Mouse (Mus musculus) heart, adult 8-10 months (tissue): ENCODE measurements around the gene Jak1. TPM values are rescaled to one million over a fixed set of nuclear protein-coding genes. Genes with fewer than 3 reads are reported as not detected.
A peak's percentile ranks its signal among the peaks of the same experiment; 100 is the strongest.

Experiments used
- DNase-seq: peaks from one replicate; pipeline ENCODE4 v3.0.0; 2022; ENCODE audit warnings: low spot score
- total RNA-seq, 4 experiments: library from RNA; stranded (reverse); gene quantifications; 2 replicates each; pipeline ENCODE4 v1.2.4; 2022

The Jak1 gene
- total RNA-seq, 4 experiments from 2014 or later, result 80.9 to 106 (median 90.0) TPM

GRCm38 (mm10) chr4:101192241-101192976 lies 72.7 kb downstream of the Jak1 start:
- no peak for DNase-seq

- DNase-seq, result no peak
These were observed 77.7 kb downstream of the Jak1 start for GRCm38 (mm10) chr4:101187381-101187780.

- no peak for DNase-seq
These were observed 78.5 kb downstream of the Jak1 start for GRCm38 (mm10) chr4:101186591-101186990.

- DNase-seq, result no peak
These were observed 79.9 kb downstream of the Jak1 start for GRCm38 (mm10) chr4:101185216-101185615.

- DNase-seq, result peak; percentile 64
These were observed 82.5 kb downstream of the Jak1 start for GRCm38 (mm10) chr4:101182603-101183011.

GRCm38 (mm10) chr4:101180681-101181080 lies 84.4 kb downstream of the Jak1 start:
- DNase-seq, result no peak

GRCm38 (mm10) chr4:101179836-101180235 lies 85.2 kb downstream of the Jak1 start:
- no peak for DNase-seq

- DNase-seq, result no peak
These were observed 86.0 kb downstream of the Jak1 start for GRCm38 (mm10) chr4:101179076-101179475.

GRCm38 (mm10) chr4:101177796-101178195 lies 87.3 kb downstream of the Jak1 start:
- no peak for DNase-seq

GRCm38 (mm10) chr4:101176123-101176522 lies 89.0 kb downstream of the Jak1 start:
- DNase-seq, result peak; percentile 45

GRCm38 (mm10) chr4:101174916-101175625 lies 90.0 kb downstream of the Jak1 start:
- no peak for DNase-seq

GRCm38 (mm10) chr4:101172738-101173137 lies 92.3 kb downstream of the Jak1 start:
- DNase-seq, result peak; percentile 24

GRCm38 (mm10) chr4:101168189-101168778 lies 96.8 kb downstream of the Jak1 start:
- peak; percentile 53 for DNase-seq

GRCm38 (mm10) chr4:101167777-101168176 lies 97.3 kb downstream of the Jak1 start:
- DNase-seq, result no peak

GRCm38 (mm10) chr4:101165776-101166175 lies 99.3 kb downstream of the Jak1 start:
- no peak for DNase-seq

GRCm38 (mm10) chr4:101164673-101165072 lies 100.4 kb downstream of the Jak1 start:
- DNase-seq, result no peak

- no peak for DNase-seq
These were observed 100.9 kb downstream of the Jak1 start for GRCm38 (mm10) chr4:101164189-101164588.

GRCm38 (mm10) chr4:101160821-101161220 lies 104.3 kb downstream of the Jak1 start:
- DNase-seq, result no peak

GRCm38 (mm10) chr4:101159191-101159764 lies 105.8 kb downstream of the Jak1 start:
- no peak for DNase-seq

- DNase-seq, result no peak
These were observed 106.8 kb downstream of the Jak1 start for GRCm38 (mm10) chr4:101158282-101158681.

- DNase-seq, result no peak
These were observed 107.6 kb downstream of the Jak1 start for GRCm38 (mm10) chr4:101157476-101157875.

- peak; percentile 22 for DNase-seq
These were observed 109.5 kb downstream of the Jak1 start for GRCm38 (mm10) chr4:101155541-101155940.
